Mouse (Mus musculus): ENCODE measurements around the gene Zbtb16.

DNA sequence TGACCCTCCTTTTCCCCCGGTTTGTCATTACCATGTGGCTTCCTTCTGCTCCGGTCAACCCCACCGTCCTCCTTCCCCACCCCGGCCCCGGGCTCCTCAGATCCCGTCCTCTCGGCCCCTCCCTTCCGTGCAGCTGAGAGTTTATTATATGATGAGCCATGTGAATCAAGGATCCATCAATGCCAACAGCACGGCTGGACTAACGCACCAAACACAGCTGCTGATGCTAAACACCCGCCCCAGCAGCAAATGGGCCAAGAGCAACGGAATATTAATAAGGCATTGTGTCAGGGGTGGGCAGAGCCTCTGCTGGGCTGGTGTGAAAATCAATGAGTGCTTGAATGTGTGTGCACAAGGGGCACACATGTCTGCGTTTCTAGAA is 173.0 kb downstream of the Zbtb16 start:
- TF ChIP-seq MYOD1 (IDR thresholded peaks at IDR 0.05; ENCODE audit: control insufficient read depth in 1 of 3, insufficient read length in 2 of 3, low read depth in 2 of 3) (no peak), POLR2A (IDR thresholded peaks at IDR 0.05; ENCODE audit: insufficient read length, low read depth) (no peak)
